In genomic region chr2:134935970-134936649, GRCm38 (mm10) we compare ENCODE assay signal across 15 mouse cellular contexts.
"Had no signal": no experiment of that assay in that cellular context is flagged by ENCODE, and none has a peak within 500 bp of the region (broad histone marks: within the 10 kb centered on the region; RNA-seq: fewer than 3 reads in every experiment).

No protein-coding gene starts in this region.

- H3K9ac ChIP-seq: limb, embryonic 13.5 days; liver, embryonic 14.5 days; midbrain, embryonic 15.5 days; neural tube, embryonic 13.5 days; stomach, embryonic 15.5 days had no signal

- H3K27me3 ChIP-seq: limb, embryonic 13.5 days; neural tube, embryonic 13.5 days; stomach, embryonic 15.5 days had no signal

- ATAC-seq: midbrain, embryonic 15.5 days had no signal

- H3K4me2 ChIP-seq: limb, embryonic 13.5 days; midbrain, embryonic 15.5 days; neural tube, embryonic 13.5 days; stomach, embryonic 15.5 days had no signal

- H3K36me3 ChIP-seq: limb, embryonic 13.5 days; midbrain, embryonic 10.5 days; midbrain, embryonic 15.5 days; neural tube, embryonic 13.5 days; stomach, embryonic 15.5 days had no signal

- H3K9me3 ChIP-seq: limb, embryonic 13.5 days; midbrain, embryonic 10.5 days; midbrain, embryonic 15.5 days; neural tube, embryonic 13.5 days; stomach, embryonic 15.5 days had no signal

- H3K4me3 ChIP-seq: limb, embryonic 13.5 days; midbrain, embryonic 10.5 days; midbrain, embryonic 15.5 days; neural tube, embryonic 13.5 days; stomach, embryonic 15.5 days had no signal

- H3K27ac ChIP-seq: limb, embryonic 13.5 days; liver, embryonic 14.5 days; midbrain, embryonic 10.5 days; midbrain, embryonic 15.5 days; neural tube, embryonic 13.5 days; stomach, embryonic 15.5 days had no signal

- H3K4me1 ChIP-seq: midbrain, embryonic 15.5 days; neural tube, embryonic 13.5 days; stomach, embryonic 15.5 days had no signal

- DNase-seq: kidney, postnatal 25 days; left cerebral cortex, postnatal 4 days; lung, adult 18-20 months; lung, postnatal 10 days; lung, postnatal 4 days; retina, postnatal 1 day; right cerebral cortex, postnatal 14 days; thymus, adult 2 months; thymus, postnatal 25 days had no signal
